Mouse (Mus musculus): ENCODE measurements around the gene Ptcd2.

GRCm38 (mm10) chr13:99375550-99375949 lies 31.0 kb upstream of the Ptcd2 start:
- no peak for TF ChIP-seq POLR2A (IDR thresholded peaks at IDR 0.05; ENCODE audit: borderline replicate concordance, low read depth, low read length)
- TF ChIP-seq CTCF (IDR thresholded peaks at IDR 0.05; ENCODE audit: low read depth, low read length) = peak; percentile 82

All from bone marrow macrophage, adult 2 months (primary cell).